Mouse (Mus musculus): ENCODE results near the gene Gdpd5.
A peak's percentile ranks its signal among the peaks of the same experiment; 100 is the strongest.

Gdpd5 gene

GRCm38 (mm10) chr7:99404031-99404735 lies 23.0 kb downstream of the Gdpd5 start:
- no peak for DNase-seq (ENCODE audit: low read depth, low spot score)

GRCm38 (mm10) chr7:99405386-99406155 lies 24.4 kb downstream of the Gdpd5 start:
- peak; percentile 66 for DNase-seq (ENCODE audit: low read depth, low spot score)

GRCm38 (mm10) chr7:99407598-99407997 lies 26.4 kb downstream of the Gdpd5 start:
- no peak for DNase-seq (ENCODE audit: low read depth, low spot score)

GRCm38 (mm10) chr7:99409441-99410222 lies 28.4 kb downstream of the Gdpd5 start:
- no peak for DNase-seq (ENCODE audit: low read depth, low spot score)

GRCm38 (mm10) chr7:99410315-99410714 lies 29.1 kb downstream of the Gdpd5 start:
- DNase-seq (ENCODE audit: low read depth, low spot score): no peak

- peak; percentile 28 for DNase-seq (ENCODE audit: low read depth, low spot score)
These were observed 30.0 kb downstream of the Gdpd5 start for GRCm38 (mm10) chr7:99411047-99411779.

- no peak for DNase-seq (ENCODE audit: low read depth, low spot score)
These were observed 33.8 kb downstream of the Gdpd5 start for GRCm38 (mm10) chr7:99415045-99415444.

GRCm38 (mm10) chr7:99419311-99419710 lies 38.1 kb downstream of the Gdpd5 start:
- DNase-seq (ENCODE audit: low read depth, low spot score): no peak

- no peak for DNase-seq (ENCODE audit: low read depth, low spot score)
These were observed 39.8 kb downstream of the Gdpd5 start for GRCm38 (mm10) chr7:99421006-99421405.

- DNase-seq (ENCODE audit: low read depth, low spot score): no peak
These were observed 43.4 kb downstream of the Gdpd5 start for GRCm38 (mm10) chr7:99424538-99425155.

- no peak for DNase-seq (ENCODE audit: low read depth, low spot score)
These were observed 44.5 kb downstream of the Gdpd5 start for GRCm38 (mm10) chr7:99425706-99426105.

GRCm38 (mm10) chr7:99427031-99427430 lies 45.8 kb downstream of the Gdpd5 start:
- DNase-seq (ENCODE audit: low read depth, low spot score): no peak

- DNase-seq (ENCODE audit: low read depth, low spot score): no peak
These were observed 46.8 kb downstream of the Gdpd5 start for GRCm38 (mm10) chr7:99427987-99428386.

GRCm38 (mm10) chr7:99428836-99429235 lies 47.6 kb downstream of the Gdpd5 start:
- DNase-seq (ENCODE audit: low read depth, low spot score): no peak

- DNase-seq (ENCODE audit: low read depth, low spot score): peak; percentile 44
These were observed 48.6 kb downstream of the Gdpd5 start for GRCm38 (mm10) chr7:99429786-99430185.

- DNase-seq (ENCODE audit: low read depth, low spot score): peak; percentile 26
These were observed 49.0 kb downstream of the Gdpd5 start for GRCm38 (mm10) chr7:99430246-99430645.

- no peak for DNase-seq (ENCODE audit: low read depth, low spot score)
These were observed 51.0 kb downstream of the Gdpd5 start for GRCm38 (mm10) chr7:99432248-99432647.

GRCm38 (mm10) chr7:99432863-99433262 lies 51.6 kb downstream of the Gdpd5 start:
- no peak for DNase-seq (ENCODE audit: low read depth, low spot score)

GRCm38 (mm10) chr7:99434672-99435250 lies 53.5 kb downstream of the Gdpd5 start:
- DNase-seq (ENCODE audit: low read depth, low spot score): no peak

- no peak for DNase-seq (ENCODE audit: low read depth, low spot score)
These were observed 55.3 kb downstream of the Gdpd5 start for GRCm38 (mm10) chr7:99436530-99436929.

GRCm38 (mm10) chr7:99438881-99439280 lies 57.7 kb downstream of the Gdpd5 start:
- DNase-seq (ENCODE audit: low read depth, low spot score): peak; percentile 26

Measured in R1 (cell line).